Mouse (Mus musculus): ENCODE results near the gene Inpp5b. TPM values are rescaled to one million over a fixed set of nuclear protein-coding genes. Genes with fewer than 3 reads are reported as not detected.

Inpp5b gene
- total RNA-seq (2023): 10 to 100 TPM; 55.9 to 68.3 TPM

DNA sequence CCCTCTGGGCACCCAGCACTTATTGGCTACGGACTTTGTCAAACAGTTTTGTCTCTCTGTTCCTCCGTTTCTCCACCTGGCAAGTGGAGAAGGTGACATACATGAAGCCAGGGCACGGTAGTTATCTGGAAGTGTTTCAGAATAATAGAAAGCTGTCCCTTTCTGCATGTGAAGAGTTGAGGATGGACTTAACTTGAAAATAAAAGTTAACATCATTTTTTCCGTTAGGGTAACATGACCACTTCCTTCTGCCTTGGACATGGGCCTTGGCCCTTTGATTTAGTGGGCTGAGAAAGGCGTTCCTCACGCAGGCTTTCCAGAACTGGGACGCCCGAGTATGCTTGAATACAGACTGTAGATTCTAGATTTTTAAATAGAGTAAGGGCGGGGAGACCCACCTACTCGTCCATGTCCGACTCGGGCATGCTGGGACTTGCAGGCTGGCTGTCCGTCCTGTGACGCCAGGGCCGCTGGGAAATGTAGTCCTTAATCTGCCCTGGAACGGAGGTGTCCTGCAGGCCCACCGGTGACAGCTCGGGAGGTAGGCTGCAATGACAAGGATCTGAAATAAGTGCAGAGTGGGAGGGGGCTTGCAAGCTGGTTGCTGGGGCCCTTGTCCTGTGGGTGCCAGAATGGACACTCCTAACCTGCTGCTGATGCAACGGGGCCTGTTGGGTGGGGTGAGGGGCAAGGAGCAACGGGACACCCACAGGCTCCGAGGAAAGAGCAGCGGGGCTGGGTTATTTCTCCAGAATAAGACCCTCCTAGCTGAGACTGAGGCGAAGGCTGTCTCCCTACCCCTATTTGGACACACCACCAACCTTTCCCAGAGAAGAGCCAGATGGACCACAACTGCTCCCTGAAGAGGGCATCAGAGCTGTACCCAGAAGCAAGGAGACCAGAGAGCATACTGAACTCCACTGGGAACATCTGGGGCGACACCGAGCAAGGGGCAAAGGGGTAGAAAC, at the start of gene Inpp5b:
Gene Inpp5b (plus strand): TSS at position 475 of the 968 bp plus-strand sequence.

DNA sequence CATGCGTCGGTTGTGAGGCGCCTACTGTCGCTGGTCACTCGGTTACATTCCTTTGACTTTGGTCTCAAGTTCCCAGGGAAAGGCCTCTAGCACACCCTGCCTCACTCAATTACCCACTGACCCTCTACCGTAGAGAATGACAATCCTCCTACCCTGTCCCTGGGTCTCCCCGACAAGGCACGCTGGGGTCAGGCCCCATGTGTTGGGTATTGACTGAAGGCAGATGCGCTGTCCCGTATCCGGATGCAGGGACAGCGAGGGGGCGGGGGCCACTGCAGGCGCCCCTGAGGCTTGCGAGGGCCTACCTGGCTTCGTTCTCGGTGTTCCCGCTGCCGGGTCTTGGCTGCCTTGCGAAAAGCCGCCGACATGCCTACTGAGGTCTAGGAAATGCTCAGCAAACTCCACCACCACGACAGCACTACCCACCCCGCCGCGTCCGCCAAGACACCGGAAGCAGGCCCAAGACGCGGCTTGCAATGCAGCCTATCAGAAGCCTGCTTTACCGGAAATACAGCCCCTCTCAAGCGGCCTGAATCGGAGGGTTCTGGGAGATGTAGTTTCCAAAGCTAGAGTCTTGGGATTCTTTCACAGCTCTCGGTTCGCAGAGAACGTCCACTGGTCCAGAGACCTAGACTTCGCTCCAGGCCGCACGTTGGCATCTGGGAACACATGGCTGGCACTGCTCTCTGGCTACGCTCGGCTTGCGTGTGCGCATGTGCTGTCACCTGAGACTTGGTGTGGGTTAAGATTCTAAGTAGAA, 48.3 kb upstream of the Inpp5b start, which contains the start of gene Utp11:
Gene Utp11 (minus strand): TSS at position 466 of the 760 bp plus-strand sequence.

DNA sequence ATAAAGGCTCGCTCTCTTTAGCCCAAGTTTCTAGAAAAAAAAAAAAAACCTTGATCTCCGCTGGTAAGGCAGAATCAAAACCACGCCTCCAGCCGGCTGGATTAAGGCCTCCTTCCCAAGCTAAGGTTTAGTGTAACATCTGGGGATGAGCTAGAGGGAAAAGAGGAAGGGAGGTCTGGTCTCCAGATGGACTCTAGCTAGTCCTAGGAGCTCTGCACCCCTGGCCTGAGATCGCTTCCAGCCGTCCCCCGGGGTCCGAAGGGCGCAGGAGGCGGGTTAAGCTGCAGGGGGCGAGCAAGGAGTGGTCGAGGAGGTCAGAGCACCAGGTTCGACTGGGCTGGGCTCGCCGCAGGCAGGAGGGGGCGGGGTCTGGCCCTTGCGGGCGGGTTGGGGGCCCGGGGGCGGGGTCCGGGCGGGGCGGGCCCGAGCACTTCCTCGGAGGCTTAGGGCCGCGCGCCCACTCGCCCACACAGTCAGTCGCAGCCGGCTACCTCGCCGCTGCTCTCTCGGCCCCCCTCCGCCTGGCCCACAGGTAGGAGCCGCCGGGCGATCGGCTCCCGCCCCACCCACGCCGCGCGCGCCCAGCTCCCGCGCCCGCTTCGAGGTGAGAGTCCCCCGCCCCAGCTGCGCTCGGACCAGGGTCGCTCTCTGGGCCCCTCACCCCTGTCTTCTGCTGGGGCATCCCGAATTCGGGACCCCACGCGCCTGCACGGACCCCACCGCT, 41.2 kb upstream of the Inpp5b start, which contains the start of gene Fhl3:
Gene Fhl3 (plus strand): TSS at position 454 of the 724 bp plus-strand sequence.

DNA sequence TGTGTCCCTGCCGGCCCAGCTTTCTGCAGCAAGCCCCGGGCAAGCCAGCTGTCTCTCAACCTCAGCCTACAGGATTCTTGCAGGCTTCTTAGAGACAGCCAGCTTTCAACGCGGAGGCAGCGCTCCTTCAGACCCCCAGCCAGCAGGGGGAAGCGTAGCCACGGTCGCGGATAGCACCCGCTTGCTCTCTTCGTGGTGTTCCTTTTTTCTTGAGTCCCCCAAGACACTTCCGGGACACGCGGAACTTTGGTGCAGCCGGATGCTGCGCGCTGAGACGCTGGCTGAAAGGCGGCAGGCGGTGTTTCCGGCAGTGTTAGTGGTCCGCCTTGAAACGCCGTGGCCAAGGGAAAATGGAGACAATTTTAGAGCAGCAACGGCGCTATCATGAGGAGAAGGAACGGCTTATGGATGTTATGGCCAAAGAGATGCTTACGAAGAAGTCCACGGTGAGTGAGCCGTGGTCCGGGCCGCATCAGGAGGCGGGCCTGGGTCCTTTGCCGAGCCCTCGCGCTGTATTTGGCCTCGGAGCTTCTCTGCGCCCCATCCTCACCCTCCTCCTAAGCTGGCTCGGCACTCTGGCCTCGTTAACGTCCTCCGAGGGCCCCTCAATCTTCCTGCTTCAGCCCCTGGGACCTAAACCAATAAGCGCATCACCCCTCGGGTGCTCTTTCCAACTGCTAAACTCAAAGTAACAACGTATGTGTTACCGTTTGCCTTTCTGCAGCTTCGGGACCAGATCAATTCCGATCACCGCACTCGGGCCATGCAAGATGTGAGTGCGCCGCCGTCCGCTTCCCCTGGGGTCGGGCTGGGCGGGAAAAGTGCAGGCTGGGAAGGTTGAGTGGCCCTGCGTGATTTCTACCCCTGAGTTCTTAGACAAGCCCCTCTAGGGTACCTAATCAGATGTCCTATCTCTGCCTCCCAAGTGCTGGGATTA, 26.8 kb upstream of the Inpp5b start, which contains the start of gene Sf3a3:
Gene Sf3a3 (plus strand): TSS at position 232 of the 937 bp plus-strand sequence.

DNA sequence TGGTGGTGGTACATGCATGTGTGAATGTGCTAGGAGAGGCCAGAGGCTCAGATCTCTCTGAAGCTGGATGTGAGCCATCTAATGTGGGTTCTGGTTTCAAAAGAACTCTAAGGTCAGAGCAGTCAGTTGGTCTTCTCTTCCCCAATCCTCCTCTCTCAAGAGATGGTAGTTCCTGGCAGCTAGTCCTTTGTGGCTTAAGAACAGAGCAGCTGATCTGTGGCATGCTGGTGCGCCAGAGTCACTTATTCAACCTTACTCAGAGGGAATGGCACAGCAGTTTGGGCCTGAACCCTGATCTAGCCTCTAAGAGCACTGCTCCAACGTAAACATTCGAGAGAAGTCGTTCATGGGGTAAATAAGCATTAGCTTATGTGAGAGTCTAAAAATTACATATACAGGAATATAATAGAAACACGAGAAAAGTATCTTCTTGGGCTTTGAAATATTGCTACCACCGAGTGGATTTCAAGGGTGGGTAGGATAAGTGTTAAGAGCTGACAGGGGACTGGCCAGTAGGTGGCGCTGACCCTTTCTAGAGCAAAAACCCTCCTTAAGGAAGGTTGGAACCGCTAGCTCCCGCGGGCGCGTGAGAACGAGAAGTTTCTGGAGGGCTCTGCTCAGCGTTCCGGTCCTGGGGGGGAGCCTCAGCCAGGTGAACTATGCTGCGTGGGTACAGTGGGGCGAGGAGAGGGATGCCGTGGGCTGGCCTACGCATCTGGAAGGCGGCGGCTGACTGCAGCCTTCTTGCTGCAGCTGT, 60.1 kb downstream of the Inpp5b start, which contains the start of gene Mtf1:
Gene Mtf1 (plus strand): TSS at position 553 of the 757 bp plus-strand sequence.

DNA sequence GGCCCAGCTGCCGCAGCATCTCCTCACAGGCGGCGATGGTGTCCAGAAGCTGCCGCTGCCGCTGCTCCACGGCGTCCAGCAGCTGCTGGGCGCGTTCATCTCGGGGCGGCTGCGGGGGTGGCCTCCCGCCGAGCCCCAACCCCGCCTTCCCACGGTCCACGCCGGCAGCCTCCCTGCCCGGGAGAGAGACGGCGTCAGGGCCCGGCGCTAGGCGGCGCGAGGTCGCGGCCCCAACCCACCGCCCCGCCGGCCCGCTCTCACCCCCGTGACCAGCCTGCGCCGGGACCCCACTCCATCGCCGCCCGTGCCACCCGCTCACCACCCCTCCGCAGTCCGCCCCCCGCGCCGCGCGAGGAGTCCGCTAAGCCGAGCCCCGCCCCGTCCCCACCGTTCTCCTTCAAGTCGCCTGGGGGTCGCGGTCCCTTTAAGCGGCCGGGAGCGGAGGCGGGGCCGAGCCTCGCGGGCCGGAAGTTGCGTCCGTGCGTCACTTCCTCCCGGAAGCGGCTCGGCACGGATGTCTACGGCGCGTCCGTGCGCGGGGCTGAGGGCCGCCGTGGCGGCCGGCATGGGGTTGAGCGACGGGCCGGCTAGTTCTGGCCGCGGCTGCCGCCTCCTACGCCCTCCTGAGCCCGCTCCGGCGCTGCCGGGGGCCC, 108.7 kb downstream of the Inpp5b start, which contains the start of gene Yrdc:
Gene Yrdc (plus strand): TSS at position 419 of the 653 bp plus-strand sequence.

Other genes starting within 250 kb of the Inpp5b start
- gene 3100002H09Rik, start 131.0 kb upstream of the Inpp5b start, total RNA-seq (2023): not detected
- gene Pou3f1, start 85.0 kb upstream of the Inpp5b start, total RNA-seq (2023): not detected
- 10 to 100 TPM; 11.2 to 16.5 TPM for gene Utp11, start 48.2 kb upstream of the Inpp5b start, total RNA-seq (2023)
- gene Fhl3, start 41.1 kb upstream of the Inpp5b start, total RNA-seq (2023): 10 to 100 TPM; 30.7 to 32.9 TPM
- gene Sf3a3, start 27.1 kb upstream of the Inpp5b start, total RNA-seq (2023): 10 to 100 TPM; 27.1 to 33.8 TPM
- 10 to 100 TPM; 51.5 to 53.4 TPM for gene Mtf1, start 60.3 kb downstream of the Inpp5b start, total RNA-seq (2023)
- 10 to 100 TPM; 49.0 to 57.3 TPM for gene Yrdc, start 108.8 kb downstream of the Inpp5b start, total RNA-seq (2023)
- 10 to 100 TPM in 1 of 2 experiments, 1 to 10 TPM in 1; 9.9 to 10.7 TPM for gene 1110065P20Rik, start 109.3 kb downstream of the Inpp5b start, total RNA-seq (2023)
- under 1 TPM in 1 of 2 experiments, not detected in 1; 0.18 TPM for gene Maneal, start 120.3 kb downstream of the Inpp5b start, total RNA-seq (2023)
- gene Epha10, start 139.0 kb downstream of the Inpp5b start, total RNA-seq (2023): not detected
- gene 9930104L06Rik, start 195.2 kb downstream of the Inpp5b start, total RNA-seq (2023): 10 to 100 TPM in 1 of 2 experiments, 1 to 10 TPM in 1; 9.5 to 12.9 TPM
- gene Cdca8, start 197.5 kb downstream of the Inpp5b start, total RNA-seq (2023): 10 to 100 TPM; 62.1 to 65.9 TPM
- 1 to 10 TPM; 2.1 to 2.6 TPM for gene Rspo1, start 244.6 kb downstream of the Inpp5b start, total RNA-seq (2023)